9 mouse cellular contexts compared by ENCODE assay signal in genomic region chr16:4624074-4624473, GRCm38 (mm10). TPM values are rescaled to one million over a fixed set of nuclear protein-coding genes. Genes with fewer than 3 reads are reported as not detected.
DNase-seq lines count a peak whose midpoint lies in the region; ATAC-seq and TF ChIP-seq lines count a peak whose summit lies in the region.
"Had no signal": no experiment of that assay in that cellular context is flagged by ENCODE, and none has a peak within 500 bp of the region (broad histone marks: within the 10 kb centered on the region; RNA-seq: fewer than 3 reads in every experiment).

No protein-coding gene starts in this region.

- no peaks in the 10 kb centered on the region for H3K9me3 ChIP-seq in embryonic facial prominence, embryonic 11.5 days (replicated peaks; ENCODE audit: control insufficient read depth, low read length)
- H3K9me3 ChIP-seq in limb, embryonic 10.5 days (replicated peaks): no peaks in the 10 kb centered on the region
- no peaks in the 10 kb centered on the region for H3K9me3 ChIP-seq in neural tube, embryonic 14.5 days (ENCODE audit: control insufficient read depth, low read length)

- peak overlapping the region; percentile 91 for H3K27ac ChIP-seq in left cerebral cortex, adult 2 months
- H3K27ac ChIP-seq in embryonic facial prominence, embryonic 11.5 days (replicated peaks; ENCODE audit: low read depth, low read length): 0 out of 2 replicates have a peak overlapping the region, but pooled peaks have one; percentile 47
- peak overlapping the region; percentile 94 for H3K27ac ChIP-seq in limb, embryonic 10.5 days
- H3K27ac ChIP-seq in neural tube, embryonic 14.5 days (ENCODE audit: low read depth, low read length): peak overlapping the region; percentile 84

- H3K27me3 ChIP-seq in embryonic facial prominence, embryonic 11.5 days (ENCODE audit: control insufficient read depth, insufficient read depth, low read length): no peaks in the 10 kb centered on the region
- no peaks in the 10 kb centered on the region for H3K27me3 ChIP-seq in limb, embryonic 10.5 days (ENCODE audit: low read depth, poor library complexity, severe bottlenecking)
- no peaks in the 10 kb centered on the region for H3K27me3 ChIP-seq in neural tube, embryonic 14.5 days (ENCODE audit: control insufficient read depth, insufficient read depth, low read length)

- WGBS in embryonic facial prominence, embryonic 11.5 days: 19% methylated on average over 9 of the region's 9 CpGs
- WGBS in limb, embryonic 10.5 days: 25% methylated on average over 9 of the region's 9 CpGs
- 14% methylated on average over 9 of the region's 9 CpGs for WGBS in neural tube, embryonic 14.5 days

- peak overlapping the region; percentile 87 for H3K9ac ChIP-seq in embryonic facial prominence, embryonic 11.5 days (replicated peaks; ENCODE audit: low read length)
- peak overlapping the region; percentile 86 for H3K9ac ChIP-seq in neural tube, embryonic 14.5 days (replicated peaks; ENCODE audit: low read depth, low read length)

- peak overlapping the region; percentile 66 for H3K4me3 ChIP-seq in left cerebral cortex, adult 2 months
- peak overlapping the region; percentile 72 for H3K4me3 ChIP-seq in embryonic facial prominence, embryonic 11.5 days (ENCODE audit: low read depth, low read length)
- H3K4me3 ChIP-seq in limb, embryonic 10.5 days: peak overlapping the region; percentile 88
- peak overlapping the region; percentile 77 for H3K4me3 ChIP-seq in neural tube, embryonic 14.5 days (ENCODE audit: low read depth, low read length)

- no peaks in the 10 kb centered on the region; the same call in 1 of the 2 replicates for H3K36me3 ChIP-seq in embryonic facial prominence, embryonic 11.5 days (replicated peaks; ENCODE audit: control insufficient read depth, insufficient read depth, low read depth, low read length)
- peaks cover 38% of the 10 kb centered on the region for H3K36me3 ChIP-seq in limb, embryonic 10.5 days
- H3K36me3 ChIP-seq in neural tube, embryonic 14.5 days (ENCODE audit: control insufficient read depth, insufficient read depth, low read length): peaks cover 6% of the 10 kb centered on the region

- H3K4me2 ChIP-seq in embryonic facial prominence, embryonic 11.5 days (ENCODE audit: low read depth, low read length): peak overlapping the region; percentile 75
- peak overlapping the region; percentile 89 for H3K4me2 ChIP-seq in neural tube, embryonic 14.5 days (ENCODE audit: low read depth, low read length)

- no peak for TF ChIP-seq CTCF in left cerebral cortex, adult 2 months (IDR thresholded peaks at IDR 0.05)

- no peak for DNase-seq in left cerebral cortex, adult 2 months (ENCODE audit: extremely low spot score in 1 of 2, low spot score in 2 of 2)
- no peak for DNase-seq in left cerebral cortex, adult 18-20 months (ENCODE audit: low spot score in 2 of 2)
- DNase-seq in embryonic facial prominence, embryonic 11.5 days (ENCODE audit: low spot score): no peak
- no peak for DNase-seq in limb, embryonic 10.5 days (ENCODE audit: low spot score)
- DNase-seq in MN1 (ENCODE audit: low spot score): no peak
- no peak for DNase-seq in embryo, embryonic 10.5 days (ENCODE audit: low spot score)
- DNase-seq in gastrocnemius, postnatal 36 days: no peak

- H3K4me1 ChIP-seq in embryonic facial prominence, embryonic 11.5 days (ENCODE audit: control insufficient read depth, insufficient read depth, low read length): no peaks in the 10 kb centered on the region
- peaks cover 27% of the 10 kb centered on the region for H3K4me1 ChIP-seq in limb, embryonic 10.5 days
- peaks cover 13% of the 10 kb centered on the region for H3K4me1 ChIP-seq in neural tube, embryonic 14.5 days (ENCODE audit: control insufficient read depth, insufficient read depth, low read length)

- ATAC-seq in embryonic facial prominence, embryonic 11.5 days (replicated peaks; ENCODE audit: insufficient number of reproducible peaks, low FRiP score, low TSS enrichment, low read depth): no peak
- ATAC-seq in neural tube, embryonic 14.5 days (ENCODE audit: low read depth): peak; percentile 23; the same call in 1 of the 2 replicates

- intact Hi-C loops in left cerebral cortex, adult 2 months (cut with DNase I): no loop called here
- intact Hi-C loops in gastrocnemius, postnatal 36 days (cut with DNase I): no loop called here

RNA-seq across cellular contexts. Expression of gene Pam16, which starts 0.7 kb away (rescaled TPM):
- 10 to 100 TPM; 78.1 to 94.1 TPM for total RNA-seq in left cerebral cortex, adult 2 months (2021)
- 10 to 100 TPM; 72.1 to 86.6 TPM for total RNA-seq in left cerebral cortex, adult 18-20 months (2021)
- 103 and 105 TPM in 2 replicates for polyA plus RNA-seq in embryonic facial prominence, embryonic 11.5 days (2014; fragmentation: Nextera tagmentation; extraction: Ambion mirVana)
- 108 and 113 TPM in 2 replicates for polyA plus RNA-seq in limb, embryonic 10.5 days (2016; fragmentation: Nextera tagmentation; extraction: Ambion mirVana)
- 179 and 194 TPM in 2 replicates for polyA plus RNA-seq in neural tube, embryonic 14.5 days (2014; fragmentation: Nextera tagmentation; extraction: Ambion mirVana)
- total RNA-seq in gastrocnemius, postnatal 36 days (2021): 10 to 100 TPM; 87.0 to 91.6 TPM

RNA-seq across cellular contexts. Expression of gene Vasn, which starts 15.7 kb away (rescaled TPM):
- total RNA-seq in left cerebral cortex, adult 2 months (2021): 10 to 100 TPM; 11.5 to 13.1 TPM
- 10 to 100 TPM; 11.5 to 11.6 TPM for total RNA-seq in left cerebral cortex, adult 18-20 months (2021)
- polyA plus RNA-seq in embryonic facial prominence, embryonic 11.5 days (2014; fragmentation: Nextera tagmentation; extraction: Ambion mirVana): 10.9 and 14.1 TPM in 2 replicates
- polyA plus RNA-seq in limb, embryonic 10.5 days (2016; fragmentation: Nextera tagmentation; extraction: Ambion mirVana): 22.5 and 28.3 TPM in 2 replicates
- 4.4 and 6.3 TPM in 2 replicates for polyA plus RNA-seq in neural tube, embryonic 14.5 days (2014; fragmentation: Nextera tagmentation; extraction: Ambion mirVana)
- total RNA-seq in gastrocnemius, postnatal 36 days (2021): 1 to 10 TPM; 3.8 to 4.0 TPM

RNA-seq across cellular contexts. Expression of gene Dnaja3, which starts 15.7 kb away (rescaled TPM):
- 10 to 100 TPM; 56.9 to 62.2 TPM for total RNA-seq in left cerebral cortex, adult 2 months (2021)
- 10 to 100 TPM; 61.5 to 64.2 TPM for total RNA-seq in left cerebral cortex, adult 18-20 months (2021)
- polyA plus RNA-seq in embryonic facial prominence, embryonic 11.5 days (2014; fragmentation: Nextera tagmentation; extraction: Ambion mirVana): 56.9 and 58.3 TPM in 2 replicates
- polyA plus RNA-seq in limb, embryonic 10.5 days (2016; fragmentation: Nextera tagmentation; extraction: Ambion mirVana): 64.1 and 70.2 TPM in 2 replicates
- polyA plus RNA-seq in neural tube, embryonic 14.5 days (2014; fragmentation: Nextera tagmentation; extraction: Ambion mirVana): 55.0 and 61.9 TPM in 2 replicates
- 10 to 100 TPM; 90.1 TPM for total RNA-seq in gastrocnemius, postnatal 36 days (2021)

RNA-seq across cellular contexts. Expression of gene Glis2, which starts 29.6 kb away (rescaled TPM):
- 10 to 100 TPM; 12.9 to 16.2 TPM for total RNA-seq in left cerebral cortex, adult 2 months (2021)
- 10 to 100 TPM; 12.4 to 16.6 TPM for total RNA-seq in left cerebral cortex, adult 18-20 months (2021)
- 19.9 and 21.2 TPM in 2 replicates for polyA plus RNA-seq in embryonic facial prominence, embryonic 11.5 days (2014; fragmentation: Nextera tagmentation; extraction: Ambion mirVana)
- 27.0 and 30.7 TPM in 2 replicates for polyA plus RNA-seq in limb, embryonic 10.5 days (2016; fragmentation: Nextera tagmentation; extraction: Ambion mirVana)
- 13.2 and 20.3 TPM in 2 replicates for polyA plus RNA-seq in neural tube, embryonic 14.5 days (2014; fragmentation: Nextera tagmentation; extraction: Ambion mirVana)
- 1 to 10 TPM; 5.9 to 7.0 TPM for total RNA-seq in gastrocnemius, postnatal 36 days (2021)
- total RNA-seq: neutrophil, adult 5-6 weeks had no signal

RNA-seq across cellular contexts. Expression of gene Coro7, which starts 55.5 kb away (rescaled TPM):
- 10 to 100 TPM; 76.7 to 92.0 TPM for total RNA-seq in left cerebral cortex, adult 2 months (2021)
- total RNA-seq in left cerebral cortex, adult 18-20 months (2021): 10 to 100 TPM; 78.4 to 85.4 TPM
- polyA plus RNA-seq in embryonic facial prominence, embryonic 11.5 days (2014; fragmentation: Nextera tagmentation; extraction: Ambion mirVana): 12.2 and 12.8 TPM in 2 replicates
- polyA plus RNA-seq in limb, embryonic 10.5 days (2016; fragmentation: Nextera tagmentation; extraction: Ambion mirVana): 21.8 and 22.9 TPM in 2 replicates
- polyA plus RNA-seq in neural tube, embryonic 14.5 days (2014; fragmentation: Nextera tagmentation; extraction: Ambion mirVana): 28.0 and 28.6 TPM in 2 replicates
- total RNA-seq in gastrocnemius, postnatal 36 days (2021): 10 to 100 TPM; 13.1 to 15.2 TPM
